Mouse (Mus musculus): Measurements from ENCODE around the gene Dzip1l. TPM values are rescaled to one million over a fixed set of nuclear protein-coding genes. Genes with fewer than 3 reads are reported as not detected.

Gene Dzip1l
- polyA plus RNA-seq, 1 experiment from 2014 or later, result 26.7 TPM

GRCm38 (mm10) chr9:99628581-99628980 lies 715 bp upstream of the Dzip1l start:
- Histone ChIP-seq H3K4me2 (peak overlapping the region; percentile 82), H3K36me3 (peaks cover 6% of the 10 kb centered on the region), H3K4me1 (peaks cover 32% of the 10 kb centered on the region), H3K9me3 (replicated peaks) (no peaks in the 10 kb centered on the region), H3K27me3 (no peaks in the 10 kb centered on the region), H3K9ac (no peak overlapping the region), H3K27ac (peak overlapping the region; percentile 96), H3K4me3 (replicated peaks) (peak overlapping the region; percentile 67; the same call in 1 of the 2 replicates)
- 71% methylated on average over 4 of the region's 4 CpGs for WGBS
- no peak for ATAC-seq (replicated peaks; ENCODE audit: low FRiP score)

GRCm38 (mm10) chr9:99630071-99630470 lies 775 bp downstream of the Dzip1l start:
- no peaks in the 10 kb centered on the region for H3K9me3 ChIP-seq (replicated peaks)
- no peaks in the 10 kb centered on the region for H3K27me3 ChIP-seq
- 1% methylated on average over 11 of the region's 11 CpGs for WGBS
- peak overlapping the region; percentile 96 for H3K27ac ChIP-seq
- H3K9ac ChIP-seq, result peak overlapping the region; percentile 64
- peaks cover 20% of the 10 kb centered on the region for H3K36me3 ChIP-seq
- peak overlapping the region; percentile 67 for H3K4me3 ChIP-seq (replicated peaks)
- H3K4me1 ChIP-seq, result peaks cover 32% of the 10 kb centered on the region
- H3K4me2 ChIP-seq, result peak overlapping the region; percentile 82
- ATAC-seq (replicated peaks; ENCODE audit: low FRiP score), result peak; percentile 41

- H3K4me1 ChIP-seq, result peaks cover 32% of the 10 kb centered on the region
- ATAC-seq (replicated peaks; ENCODE audit: low FRiP score), result no peak
- 48% methylated on average over 9 of the region's 9 CpGs for WGBS
- H3K9me3 ChIP-seq (replicated peaks), result no peaks in the 10 kb centered on the region
- peak overlapping the region; percentile 64 for H3K9ac ChIP-seq
- peak overlapping the region; percentile 96 for H3K27ac ChIP-seq
- H3K36me3 ChIP-seq, result peaks cover 25% of the 10 kb centered on the region
- peak overlapping the region; percentile 82 for H3K4me2 ChIP-seq
- no peaks in the 10 kb centered on the region for H3K27me3 ChIP-seq
- peak overlapping the region; percentile 67 for H3K4me3 ChIP-seq (replicated peaks)
Observed at GRCm38 (mm10) chr9:99630528-99631125, 1.3 kb downstream of the Dzip1l start.

- ATAC-seq (replicated peaks; ENCODE audit: low FRiP score), result 0 out of 2 replicates have a peak, but pooled peaks have one; percentile 34
- Histone ChIP-seq H3K27me3 (no peaks in the 10 kb centered on the region), H3K9me3 (replicated peaks) (no peaks in the 10 kb centered on the region), H3K4me2 (peak overlapping the region; percentile 82), H3K36me3 (peaks cover 35% of the 10 kb centered on the region), H3K9ac (0 out of 2 replicates have a peak overlapping the region, but pooled peaks have one; percentile 11), H3K27ac (peak overlapping the region; percentile 74), H3K4me1 (peaks cover 32% of the 10 kb centered on the region), H3K4me3 (replicated peaks) (peak overlapping the region; percentile 67)
- WGBS, result 41% methylated on average over 2 of the region's 2 CpGs
Observed at GRCm38 (mm10) chr9:99631781-99632180, 2.5 kb downstream of the Dzip1l start.

GRCm38 (mm10) chr9:99632264-99632663 lies 3.0 kb downstream of the Dzip1l start:
- 67% methylated on average over 8 of the region's 8 CpGs for WGBS
- Histone ChIP-seq H3K36me3 (peaks cover 40% of the 10 kb centered on the region), H3K9ac (no peak overlapping the region), H3K4me2 (peak overlapping the region; percentile 82), H3K9me3 (replicated peaks) (no peaks in the 10 kb centered on the region), H3K27ac (peak overlapping the region; percentile 74), H3K4me3 (replicated peaks) (peak overlapping the region; percentile 67), H3K27me3 (no peaks in the 10 kb centered on the region), H3K4me1 (peaks cover 32% of the 10 kb centered on the region)
- ATAC-seq (replicated peaks; ENCODE audit: low FRiP score), result no peak

- no peaks in the 10 kb centered on the region for H3K9me3 ChIP-seq (replicated peaks)
- H3K27me3 ChIP-seq, result no peaks in the 10 kb centered on the region
- 88% methylated on average over 1 of the region's 1 CpGs for WGBS
- no peak overlapping the region for H3K4me2 ChIP-seq
- peaks cover 9% of the 10 kb centered on the region for H3K4me1 ChIP-seq
- H3K9ac ChIP-seq, result no peak overlapping the region
- ATAC-seq (replicated peaks; ENCODE audit: low FRiP score), result no peak
- peaks cover 77% of the 10 kb centered on the region for H3K36me3 ChIP-seq
- no peak overlapping the region for H3K27ac ChIP-seq
- H3K4me3 ChIP-seq (replicated peaks), result no peak overlapping the region
Observed at GRCm38 (mm10) chr9:99636776-99637175, 7.5 kb downstream of the Dzip1l start.

- Histone ChIP-seq H3K4me3 (replicated peaks) (no peak overlapping the region), H3K27me3 (no peaks in the 10 kb centered on the region), H3K36me3 (peaks cover 82% of the 10 kb centered on the region), H3K9ac (no peak overlapping the region), H3K9me3 (replicated peaks) (no peaks in the 10 kb centered on the region), H3K27ac (no peak overlapping the region), H3K4me2 (no peak overlapping the region), H3K4me1 (peaks cover 5% of the 10 kb centered on the region)
- ATAC-seq (replicated peaks; ENCODE audit: low FRiP score), result 0 out of 2 replicates have a peak, but pooled peaks have one; percentile 4
- WGBS, result 97% methylated on average over 17 of the region's 17 CpGs
Observed at GRCm38 (mm10) chr9:99637227-99637626, 7.9 kb downstream of the Dzip1l start.

- no peaks in the 10 kb centered on the region for H3K9me3 ChIP-seq (replicated peaks)
- no peak overlapping the region for H3K27ac ChIP-seq
- no peak for ATAC-seq (replicated peaks; ENCODE audit: low FRiP score)
- H3K4me3 ChIP-seq (replicated peaks), result no peak overlapping the region
- 93% methylated on average over 13 of the region's 13 CpGs for WGBS
- H3K36me3 ChIP-seq, result peaks cover 87% of the 10 kb centered on the region
- H3K4me1 ChIP-seq, result no peaks in the 10 kb centered on the region
- H3K4me2 ChIP-seq, result no peak overlapping the region
- H3K27me3 ChIP-seq, result no peaks in the 10 kb centered on the region
- H3K9ac ChIP-seq, result no peak overlapping the region
Observed at GRCm38 (mm10) chr9:99637736-99638135, 8.4 kb downstream of the Dzip1l start.

- ATAC-seq (replicated peaks; ENCODE audit: low FRiP score), result no peak
- Histone ChIP-seq H3K36me3 (peaks cover 85% of the 10 kb centered on the region), H3K27me3 (no peaks in the 10 kb centered on the region), H3K27ac (no peak overlapping the region), H3K9ac (no peak overlapping the region), H3K4me3 (replicated peaks) (no peak overlapping the region), H3K4me1 (no peaks in the 10 kb centered on the region), H3K9me3 (replicated peaks) (no peaks in the 10 kb centered on the region), H3K4me2 (no peak overlapping the region)
- whole genome bisulfite sequencing, result 86% methylated on average over 5 of the region's 5 CpGs
Observed at GRCm38 (mm10) chr9:99639957-99640356, 10.7 kb downstream of the Dzip1l start.

GRCm38 (mm10) chr9:99645416-99645815 lies 16.1 kb downstream of the Dzip1l start:
- H3K9me3 ChIP-seq (replicated peaks), result no peaks in the 10 kb centered on the region
- H3K4me2 ChIP-seq, result no peak overlapping the region
- H3K27me3 ChIP-seq, result no peaks in the 10 kb centered on the region
- no peak overlapping the region for H3K27ac ChIP-seq
- 86% methylated on average over 6 of the region's 6 CpGs for WGBS
- no peak overlapping the region for H3K4me3 ChIP-seq (replicated peaks)
- ATAC-seq (replicated peaks; ENCODE audit: low FRiP score), result no peak
- peaks cover 85% of the 10 kb centered on the region for H3K36me3 ChIP-seq
- no peaks in the 10 kb centered on the region for H3K4me1 ChIP-seq
- no peak overlapping the region for H3K9ac ChIP-seq

- Histone ChIP-seq H3K4me1 (no peaks in the 10 kb centered on the region), H3K27me3 (no peaks in the 10 kb centered on the region), H3K4me2 (no peak overlapping the region), H3K4me3 (replicated peaks) (no peak overlapping the region), H3K36me3 (peaks cover 89% of the 10 kb centered on the region), H3K27ac (no peak overlapping the region), H3K9ac (no peak overlapping the region), H3K9me3 (replicated peaks) (no peaks in the 10 kb centered on the region)
- WGBS, result 89% methylated on average over 6 of the region's 6 CpGs
- ATAC-seq (replicated peaks; ENCODE audit: low FRiP score), result no peak
Observed at GRCm38 (mm10) chr9:99646102-99646501, 16.8 kb downstream of the Dzip1l start.

GRCm38 (mm10) chr9:99660756-99661155 lies 31.5 kb downstream of the Dzip1l start:
- 78% methylated on average over 10 of the region's 10 CpGs for WGBS
- peaks cover 73% of the 10 kb centered on the region for H3K36me3 ChIP-seq
- ATAC-seq (replicated peaks; ENCODE audit: low FRiP score), result no peak
- no peak overlapping the region for H3K4me3 ChIP-seq (replicated peaks)
- peaks cover 5% of the 10 kb centered on the region; the same call in 1 of the 2 replicates for H3K4me1 ChIP-seq
- no peaks in the 10 kb centered on the region for H3K27me3 ChIP-seq
- H3K9me3 ChIP-seq (replicated peaks), result no peaks in the 10 kb centered on the region
- H3K9ac ChIP-seq, result no peak overlapping the region
- H3K27ac ChIP-seq, result no peak overlapping the region
- H3K4me2 ChIP-seq, result no peak overlapping the region

Measured in kidney, embryonic 15.5 days (tissue).